Mouse (Mus musculus): ENCODE results near the gene Map3k11. TPM values are rescaled to one million over a fixed set of nuclear protein-coding genes. Genes with fewer than 3 reads are reported as not detected.

Map3k11 gene
- polyA plus RNA-seq (2014; fragmentation: Illumina TruSeq; extraction: RNeasy Lipid Tissue Mini Kit (QIAGEN cat#74804); ENCODE audit: low replicate concordance), result 0.41 TPM

GRCm38 (mm10) chr19:5688200-5689087 lies at the start of gene Map3k11, which contains the start of gene Pcnx3:
Map3k11 (plus strand) TSS chr19:5688742.
Pcnx3 (minus strand) TSS chr19:5688908.

DNA sequence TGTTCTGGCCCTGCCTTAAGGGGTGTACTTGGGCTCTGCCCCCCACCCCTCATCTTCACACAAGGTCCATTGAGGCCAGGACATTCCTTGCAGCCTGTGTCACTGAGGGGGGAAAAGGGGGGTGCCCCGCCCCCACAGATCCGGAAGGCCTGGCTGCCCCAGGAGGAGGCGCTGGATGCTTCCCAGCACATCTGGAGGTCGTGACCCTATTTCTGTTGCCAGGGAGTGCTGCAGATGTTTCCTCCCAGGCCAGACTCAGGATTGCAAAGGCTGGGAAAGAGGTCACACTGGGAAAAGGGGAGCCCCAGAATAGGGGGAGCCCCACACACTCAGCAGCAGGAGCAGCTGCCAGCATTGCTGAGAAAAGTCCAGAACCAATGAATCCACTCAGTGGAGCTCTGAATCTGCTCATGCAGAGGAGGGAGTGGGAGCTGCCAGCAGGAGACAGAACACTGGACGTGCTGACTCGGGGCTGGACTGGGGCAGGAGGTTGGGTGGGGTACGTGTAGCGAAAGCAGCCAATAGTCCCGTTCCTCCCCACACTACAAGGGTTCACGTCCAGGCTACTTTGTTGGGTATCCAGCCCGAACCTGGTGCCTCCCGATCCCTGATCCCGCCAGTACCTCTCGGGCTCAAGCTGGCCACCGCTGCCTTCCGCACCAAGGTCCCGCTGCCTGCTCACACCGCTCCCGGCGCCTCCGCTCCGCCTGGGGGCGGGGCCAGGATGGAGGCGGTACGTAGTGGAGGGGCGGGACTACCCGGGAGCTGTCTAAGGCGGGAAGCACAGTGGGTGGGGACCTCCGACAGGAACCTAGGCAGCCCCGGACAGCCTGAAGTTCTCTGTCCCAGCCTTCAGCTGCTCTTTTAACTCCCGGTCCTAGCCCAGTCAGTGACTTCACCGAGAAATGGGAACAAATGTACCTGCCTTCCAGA lies 25.3 kb upstream of the Map3k11 start, which contains the start of gene Sipa1:
Gene Sipa1 (minus strand): TSS at position 727 of the 933 bp plus-strand sequence.

DNA sequence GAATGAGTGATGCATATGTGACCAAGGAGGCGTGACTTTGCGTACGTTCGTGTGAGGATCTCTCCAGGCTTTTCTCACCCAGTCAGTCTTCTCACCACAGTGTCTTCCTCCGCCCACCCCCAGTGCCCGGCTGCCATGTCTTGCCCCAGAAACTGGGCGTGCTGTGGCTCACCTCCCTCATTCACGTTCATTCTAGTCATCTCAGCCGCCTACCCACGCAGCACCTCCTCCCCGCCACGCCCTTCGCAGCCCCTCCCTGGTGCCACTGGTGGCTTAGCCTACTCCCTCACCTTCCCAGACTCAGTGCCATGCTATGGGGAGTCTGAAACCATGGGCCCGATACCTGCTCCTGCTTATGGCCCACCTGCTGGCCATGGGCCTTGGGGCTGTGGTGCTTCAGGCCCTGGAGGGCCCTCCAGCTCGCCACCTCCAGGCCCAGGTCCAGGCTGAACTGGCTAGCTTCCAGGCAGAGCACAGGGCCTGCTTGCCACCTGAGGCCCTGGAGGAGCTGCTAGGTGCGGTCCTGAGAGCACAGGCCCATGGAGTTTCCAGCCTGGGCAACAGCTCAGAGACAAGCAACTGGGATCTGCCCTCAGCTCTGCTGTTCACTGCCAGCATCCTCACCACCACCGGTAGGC lies 15.7 kb downstream of the Map3k11 start, which contains the start of gene Kcnk7:
Gene Kcnk7 (plus strand): TSS at position 205 of the 638 bp plus-strand sequence.

GRCm38 (mm10) chr19:5725767-5726515 lies 37.4 kb downstream of the Map3k11 start, which contains the start of gene Ehbp1l1:
Ehbp1l1 (minus strand) TSS chr19:5726317.

DNA sequence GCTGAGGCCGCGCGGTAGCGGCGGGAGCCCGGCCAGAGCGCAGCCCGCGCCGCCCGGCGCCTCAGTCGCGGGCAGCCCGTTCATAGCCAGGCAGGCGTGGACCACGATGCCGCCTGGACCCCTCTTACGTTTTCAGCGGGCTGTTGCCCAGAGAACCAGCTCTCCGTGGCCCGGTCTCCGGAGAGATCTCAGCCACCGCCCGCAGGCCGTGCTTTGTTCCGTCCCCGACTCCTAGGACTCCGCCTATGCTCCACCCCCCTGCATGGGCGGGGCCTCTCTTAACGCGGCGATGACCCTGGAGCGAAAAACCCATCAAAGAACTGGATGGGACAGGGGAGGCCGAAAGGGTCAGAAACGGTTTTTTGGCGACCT lies 40.9 kb downstream of the Map3k11 start, which contains the start of gene Fam89b:
Gene Fam89b (minus strand): TSS at position 210 of the 372 bp plus-strand sequence.

DNA sequence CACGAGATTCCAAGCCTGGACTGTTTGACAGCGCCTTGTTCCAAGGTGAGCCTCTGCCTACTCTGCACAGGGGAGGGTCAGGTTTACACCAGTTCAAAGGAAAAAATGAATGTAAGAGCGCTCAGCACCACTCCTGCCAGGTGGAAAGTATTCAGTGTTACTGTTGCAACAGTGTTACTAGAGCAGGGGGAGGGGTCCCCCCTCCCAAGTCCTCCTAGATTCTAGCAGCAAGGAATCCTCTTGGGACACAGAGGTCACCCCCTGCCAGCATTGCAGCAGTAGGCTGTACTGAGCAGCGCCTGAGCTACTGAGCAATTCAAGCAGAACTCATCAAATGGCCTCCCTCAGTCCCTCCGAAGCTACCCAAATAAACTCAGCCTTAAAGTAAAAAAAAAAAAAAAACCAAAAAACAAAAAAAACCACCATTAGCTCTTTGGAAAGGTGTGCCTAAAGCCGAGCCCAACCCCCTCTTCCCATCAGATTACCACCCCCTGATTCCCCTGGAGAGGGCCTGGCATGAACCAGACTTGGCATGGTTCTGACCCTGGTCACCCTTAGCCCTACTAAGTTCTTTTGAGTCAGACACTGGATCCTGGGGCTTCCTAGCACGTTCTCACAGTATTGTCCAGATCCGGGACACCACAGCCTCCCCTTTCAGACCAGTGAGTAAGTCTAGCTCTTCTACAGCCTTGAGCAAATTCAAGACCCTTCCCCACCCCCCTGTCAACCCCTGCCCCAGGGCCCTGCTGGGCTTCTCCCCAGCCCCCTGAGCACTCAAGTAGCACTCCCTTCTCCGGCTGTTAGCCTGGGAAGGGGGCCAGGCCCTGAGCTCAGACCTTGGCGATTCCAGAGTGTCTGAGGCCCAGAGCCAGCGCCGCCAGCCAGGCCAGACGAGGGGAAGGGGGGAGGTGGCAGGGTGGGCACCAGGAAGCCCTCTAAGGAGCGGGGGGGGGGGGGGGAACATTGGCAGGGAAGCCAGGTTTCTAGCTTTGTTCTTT lies 52.1 kb downstream of the Map3k11 start, which contains the start of gene Ltbp3:
Gene Ltbp3 (plus strand): TSS at position 585 of the 998 bp plus-strand sequence.

Other genes with a start within 250 kb of the Map3k11 start
- gene Fosl1, start 241.2 kb upstream of the Map3k11 start, polyA plus RNA-seq (2014; fragmentation: Illumina TruSeq; extraction: RNeasy Lipid Tissue Mini Kit (QIAGEN cat#74804); ENCODE audit: low replicate concordance), result not detected
- gene Ccdc85b, start 230.8 kb upstream of the Map3k11 start, polyA plus RNA-seq (2014; fragmentation: Illumina TruSeq; extraction: RNeasy Lipid Tissue Mini Kit (QIAGEN cat#74804); ENCODE audit: low replicate concordance), result 0.15 TPM
- gene Fibp, start 228.1 kb upstream of the Map3k11 start, polyA plus RNA-seq (2014; fragmentation: Illumina TruSeq; extraction: RNeasy Lipid Tissue Mini Kit (QIAGEN cat#74804); ENCODE audit: low replicate concordance), result 2.7 TPM
- gene Ctsw, start 220.2 kb upstream of the Map3k11 start, polyA plus RNA-seq (2014; fragmentation: Illumina TruSeq; extraction: RNeasy Lipid Tissue Mini Kit (QIAGEN cat#74804); ENCODE audit: low replicate concordance), result not detected
- gene Efemp2, start 214.8 kb upstream of the Map3k11 start, polyA plus RNA-seq (2014; fragmentation: Illumina TruSeq; extraction: RNeasy Lipid Tissue Mini Kit (QIAGEN cat#74804); ENCODE audit: low replicate concordance), result 0.74 TPM
- gene Mus81, start 200.3 kb upstream of the Map3k11 start, polyA plus RNA-seq (2014; fragmentation: Illumina TruSeq; extraction: RNeasy Lipid Tissue Mini Kit (QIAGEN cat#74804); ENCODE audit: low replicate concordance), result not detected
- gene Cfl1, start 198.3 kb upstream of the Map3k11 start, polyA plus RNA-seq (2014; fragmentation: Illumina TruSeq; extraction: RNeasy Lipid Tissue Mini Kit (QIAGEN cat#74804); ENCODE audit: low replicate concordance), result 164 TPM
- not detected for gene 1700020D05Rik, start 185.0 kb upstream of the Map3k11 start, polyA plus RNA-seq (2014; fragmentation: Illumina TruSeq; extraction: RNeasy Lipid Tissue Mini Kit (QIAGEN cat#74804); ENCODE audit: low replicate concordance)
- not detected for gene Snx32, start 178.2 kb upstream of the Map3k11 start, polyA plus RNA-seq (2014; fragmentation: Illumina TruSeq; extraction: RNeasy Lipid Tissue Mini Kit (QIAGEN cat#74804); ENCODE audit: low replicate concordance)
- 9.6 TPM for gene Ovol1, start 128.1 kb upstream of the Map3k11 start, polyA plus RNA-seq (2014; fragmentation: Illumina TruSeq; extraction: RNeasy Lipid Tissue Mini Kit (QIAGEN cat#74804); ENCODE audit: low replicate concordance)
- not detected for gene Ap5b1, start 120.7 kb upstream of the Map3k11 start, polyA plus RNA-seq (2014; fragmentation: Illumina TruSeq; extraction: RNeasy Lipid Tissue Mini Kit (QIAGEN cat#74804); ENCODE audit: low replicate concordance)
- 0.71 TPM for gene Rnaseh2c, start 86.9 kb upstream of the Map3k11 start, polyA plus RNA-seq (2014; fragmentation: Illumina TruSeq; extraction: RNeasy Lipid Tissue Mini Kit (QIAGEN cat#74804); ENCODE audit: low replicate concordance)
- gene Kat5, start 78.5 kb upstream of the Map3k11 start, polyA plus RNA-seq (2014; fragmentation: Illumina TruSeq; extraction: RNeasy Lipid Tissue Mini Kit (QIAGEN cat#74804); ENCODE audit: low replicate concordance), result 19.1 TPM
- gene Rela, start 51.3 kb upstream of the Map3k11 start, polyA plus RNA-seq (2014; fragmentation: Illumina TruSeq; extraction: RNeasy Lipid Tissue Mini Kit (QIAGEN cat#74804); ENCODE audit: low replicate concordance), result 0.26 TPM
- 1.6 TPM for gene Sipa1, start 25.0 kb upstream of the Map3k11 start, polyA plus RNA-seq (2014; fragmentation: Illumina TruSeq; extraction: RNeasy Lipid Tissue Mini Kit (QIAGEN cat#74804); ENCODE audit: low replicate concordance)
- gene Pcnx3, start 166 bp downstream of the Map3k11 start, polyA plus RNA-seq (2014; fragmentation: Illumina TruSeq; extraction: RNeasy Lipid Tissue Mini Kit (QIAGEN cat#74804); ENCODE audit: low replicate concordance), result 0.22 TPM
- not detected for gene Kcnk7, start 15.6 kb downstream of the Map3k11 start, polyA plus RNA-seq (2014; fragmentation: Illumina TruSeq; extraction: RNeasy Lipid Tissue Mini Kit (QIAGEN cat#74804); ENCODE audit: low replicate concordance)
- 6.5 TPM for gene Ehbp1l1, start 37.6 kb downstream of the Map3k11 start, polyA plus RNA-seq (2014; fragmentation: Illumina TruSeq; extraction: RNeasy Lipid Tissue Mini Kit (QIAGEN cat#74804); ENCODE audit: low replicate concordance)
- gene Fam89b, start 40.9 kb downstream of the Map3k11 start, polyA plus RNA-seq (2014; fragmentation: Illumina TruSeq; extraction: RNeasy Lipid Tissue Mini Kit (QIAGEN cat#74804); ENCODE audit: low replicate concordance), result not detected
- 0.74 TPM for gene Ltbp3, start 52.2 kb downstream of the Map3k11 start, polyA plus RNA-seq (2014; fragmentation: Illumina TruSeq; extraction: RNeasy Lipid Tissue Mini Kit (QIAGEN cat#74804); ENCODE audit: low replicate concordance)
- 0.41 TPM for gene Scyl1, start 82.7 kb downstream of the Map3k11 start, polyA plus RNA-seq (2014; fragmentation: Illumina TruSeq; extraction: RNeasy Lipid Tissue Mini Kit (QIAGEN cat#74804); ENCODE audit: low replicate concordance)
- gene Frmd8, start 186.5 kb downstream of the Map3k11 start, polyA plus RNA-seq (2014; fragmentation: Illumina TruSeq; extraction: RNeasy Lipid Tissue Mini Kit (QIAGEN cat#74804); ENCODE audit: low replicate concordance), result 6.4 TPM
- gene Slc25a45, start 189.1 kb downstream of the Map3k11 start, polyA plus RNA-seq (2014; fragmentation: Illumina TruSeq; extraction: RNeasy Lipid Tissue Mini Kit (QIAGEN cat#74804); ENCODE audit: low replicate concordance), result 29.7 TPM
- gene Tigd3, start 205.4 kb downstream of the Map3k11 start, polyA plus RNA-seq (2014; fragmentation: Illumina TruSeq; extraction: RNeasy Lipid Tissue Mini Kit (QIAGEN cat#74804); ENCODE audit: low replicate concordance), result 0.97 TPM
- gene Dpf2, start 224.3 kb downstream of the Map3k11 start, polyA plus RNA-seq (2014; fragmentation: Illumina TruSeq; extraction: RNeasy Lipid Tissue Mini Kit (QIAGEN cat#74804); ENCODE audit: low replicate concordance), result 8.6 TPM
- gene Cdc42ep2, start 236.1 kb downstream of the Map3k11 start, polyA plus RNA-seq (2014; fragmentation: Illumina TruSeq; extraction: RNeasy Lipid Tissue Mini Kit (QIAGEN cat#74804); ENCODE audit: low replicate concordance), result 2.5 TPM

All from small intestine, adult 10 weeks (tissue).